8 mouse cellular contexts compared by ENCODE assay signal in the genomic region with DNA sequence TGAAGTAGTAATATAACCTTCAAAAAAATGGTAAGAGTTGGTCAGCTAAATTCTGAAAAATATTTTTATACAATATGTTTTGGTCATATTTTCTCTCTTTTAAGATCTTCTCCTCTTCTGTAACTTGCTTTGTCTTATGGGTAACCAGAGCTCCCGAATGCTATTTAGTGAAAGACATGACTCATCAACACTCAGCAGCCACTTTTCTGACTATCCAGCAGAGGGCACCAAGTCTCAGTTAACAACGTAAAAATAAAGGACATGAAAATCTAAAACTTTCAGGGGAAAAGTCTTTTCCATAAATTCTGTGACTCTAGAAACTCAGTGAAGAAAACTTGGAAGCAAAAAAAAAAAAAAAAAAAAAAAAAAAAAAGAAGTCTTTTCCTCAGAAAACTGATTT.
DNase-seq lines count a peak whose midpoint lies in the region; ATAC-seq lines count a peak whose summit lies in the region.

No protein-coding gene starts in this region.

- H3K4me3 ChIP-seq in midbrain, embryonic 11.5 days (ENCODE audit: low read depth, low read length), result no peak overlapping the region
- H3K4me3 ChIP-seq in midbrain, embryonic 16.5 days (ENCODE audit: low read depth, low read length), result no peak overlapping the region

- WGBS in midbrain, embryonic 11.5 days, result 11% methylated on average over 2 of the region's 2 CpGs
- 13% methylated on average over 2 of the region's 2 CpGs for WGBS in midbrain, embryonic 16.5 days

- H3K27me3 ChIP-seq in midbrain, embryonic 11.5 days (ENCODE audit: control insufficient read depth, insufficient read depth, low read length), result no peaks in the 10 kb centered on the region
- H3K27me3 ChIP-seq in midbrain, embryonic 16.5 days (ENCODE audit: control insufficient read depth, insufficient read depth, low read depth, low read length), result no peaks in the 10 kb centered on the region

- no peak overlapping the region for H3K27ac ChIP-seq in midbrain, embryonic 11.5 days (ENCODE audit: low read depth, low read length)
- no peak overlapping the region for H3K27ac ChIP-seq in midbrain, embryonic 16.5 days (ENCODE audit: low read length)

- no peak overlapping the region for H3K9ac ChIP-seq in midbrain, embryonic 11.5 days (ENCODE audit: low read length)
- no peak overlapping the region for H3K9ac ChIP-seq in midbrain, embryonic 16.5 days (ENCODE audit: low read depth, low read length)

- no peak overlapping the region for H3K4me2 ChIP-seq in midbrain, embryonic 11.5 days
- H3K4me2 ChIP-seq in midbrain, embryonic 16.5 days (ENCODE audit: low read length), result no peak overlapping the region

- DNase-seq in heart, postnatal 4 days, result peak; percentile 12
- no peak for DNase-seq in heart, adult 11 months
- no peak for DNase-seq in midbrain, embryonic 11.5 days (ENCODE audit: low spot score, missing footprints)
- DNase-seq in brain, adult 2 months (ENCODE audit: low read depth, low spot score), result peak; percentile 72
- DNase-seq in ovary, postnatal 10 days (ENCODE audit: low spot score), result no peak

- ATAC-seq in midbrain, embryonic 11.5 days (ENCODE audit: low FRiP score), result peak; percentile 62; the same call in 1 of the 2 replicates
- no peak for ATAC-seq in midbrain, embryonic 16.5 days
- peak; percentile 86 for ATAC-seq in megakaryocyte, adult 5-6 weeks (ENCODE audit: poor library complexity, severe bottlenecking)
- no peak for ATAC-seq in erythroblast, adult 5-6 weeks (replicated peaks; ENCODE audit: low FRiP score, poor library complexity, severe bottlenecking)

- no peaks in the 10 kb centered on the region for H3K4me1 ChIP-seq in midbrain, embryonic 11.5 days (ENCODE audit: control insufficient read depth, insufficient read depth, low read length)
- no peaks in the 10 kb centered on the region for H3K4me1 ChIP-seq in midbrain, embryonic 16.5 days (ENCODE audit: control insufficient read depth, insufficient read depth, low read length)

- no peaks in the 10 kb centered on the region for H3K9me3 ChIP-seq in midbrain, embryonic 11.5 days (ENCODE audit: control insufficient read depth, low read length)
- H3K9me3 ChIP-seq in midbrain, embryonic 16.5 days (replicated peaks; ENCODE audit: control insufficient read depth, low read length, poor library complexity, severe bottlenecking), result no peaks in the 10 kb centered on the region

- H3K36me3 ChIP-seq in midbrain, embryonic 11.5 days (ENCODE audit: control insufficient read depth, insufficient read depth, low read length), result no peaks in the 10 kb centered on the region
- no peaks in the 10 kb centered on the region for H3K36me3 ChIP-seq in midbrain, embryonic 16.5 days (ENCODE audit: control insufficient read depth, insufficient read depth, low read length)

Comparison
In these comparisons a context has a peak if more than half of its experiments do, and no peak if none do; other contexts are left out.
1. DNase-seq: peak in heart, postnatal 4 days (single experiment) and brain, adult 2 months (single experiment); none in heart, adult 11 months (single experiment), midbrain, embryonic 11.5 days (single experiment) and ovary, postnatal 10 days (single experiment).
2. ATAC-seq: peak in midbrain, embryonic 11.5 days (single experiment) and megakaryocyte, adult 5-6 weeks (single experiment); none in midbrain, embryonic 16.5 days (single experiment) and erythroblast, adult 5-6 weeks (single experiment).